In genomic region chr11:97776497-97777128, GRCm38 (mm10) we compare ENCODE assay signal across 12 mouse cellular contexts. TPM values are rescaled to one million over a fixed set of nuclear protein-coding genes. Genes with fewer than 3 reads are reported as not detected.
DNase-seq lines count a peak whose midpoint lies in the region; ATAC-seq and TF ChIP-seq lines count a peak whose summit lies in the region.
"Had no signal": no experiment of that assay in that cellular context is flagged by ENCODE, and none has a peak within 500 bp of the region (broad histone marks: within the 10 kb centered on the region; RNA-seq: fewer than 3 reads in every experiment).

No protein-coding gene starts in this region.

- H3K9ac ChIP-seq in kidney, embryonic 14.5 days (ENCODE audit: low read depth, low read length), result no peak overlapping the region
- no peak overlapping the region for H3K9ac ChIP-seq in CH12.LX (ENCODE audit: insufficient read depth, low read depth)
- peak overlapping the region; percentile 41; the same call in 1 of the 2 replicates for H3K9ac ChIP-seq in ES-E14 (ENCODE audit: insufficient read depth, low read depth, low read length, poor library complexity, severe bottlenecking)
- H3K9ac ChIP-seq in liver, embryonic 13.5 days, result no peak overlapping the region
- H3K9ac ChIP-seq: forebrain, postnatal 0 days had no signal

- no peaks in the 10 kb centered on the region for H3K27me3 ChIP-seq in kidney, embryonic 14.5 days (ENCODE audit: control insufficient read depth, insufficient read depth, low read length)
- no peaks in the 10 kb centered on the region for H3K27me3 ChIP-seq in CH12.LX (replicated peaks)
- no peaks in the 10 kb centered on the region for H3K27me3 ChIP-seq in liver, embryonic 13.5 days

- in situ Hi-C loops in CH12.LX (cut with MboI; ENCODE audit: low pct_ligation_motif_present, low pct_unique_long_range_greater_than_20kb, low sequenced_read_pairs), result no loop called here
- in situ Hi-C loops in ES-E14 (cut with MboI; ENCODE audit: low sequenced_read_pairs in 2 of 2, unreplicated experiment in 2 of 2), result no loop called here

- H3K4me2 ChIP-seq in kidney, embryonic 14.5 days (replicated peaks; ENCODE audit: low read depth, low read length), result no peak overlapping the region
- H3K4me2 ChIP-seq in CH12.LX (ENCODE audit: insufficient read depth, low read depth, poor library complexity, severe bottlenecking), result no peak overlapping the region
- no peak overlapping the region for H3K4me2 ChIP-seq in liver, embryonic 13.5 days

- 63% methylated on average over 5 of the region's 5 CpGs for WGBS in kidney, embryonic 14.5 days
- 56% methylated on average over 5 of the region's 5 CpGs for WGBS in liver, embryonic 13.5 days (ENCODE audit: insufficient replicate concordance)

- TF ChIP-seq CTCF in CH12.LX (conservative IDR thresholded peaks at IDR 0.05 in 1 of 2, IDR thresholded peaks at IDR 0.05 in 1 of 2; ENCODE audit: low read depth in 2 of 2, low read length in 2 of 2), result no peak

- dilution Hi-C loops in CH12.LX (cut with MboI; ENCODE audit: extremely low pct_ligation_motif_present, extremely low pct_unique_long_range_greater_than_20kb, low sequenced_read_pairs), result no loop called here

- H3K36me3 ChIP-seq in kidney, embryonic 14.5 days (ENCODE audit: control insufficient read depth, insufficient read depth, low read length), result peaks cover 57% of the 10 kb centered on the region
- H3K36me3 ChIP-seq in CH12.LX (replicated peaks in 1 of 2; ENCODE audit: control insufficient read depth in 1 of 2, insufficient read depth in 1 of 2, low read length in 1 of 2) (peaks cover 55 to 67% of the 10 kb centered on the region in 2 experiments), ES-E14 (ENCODE audit: control insufficient read depth, insufficient read depth, low read length, poor library complexity, severe bottlenecking) (peaks cover 44% of the 10 kb centered on the region)
- peaks cover 60% of the 10 kb centered on the region for H3K36me3 ChIP-seq in liver, embryonic 13.5 days

- no peak overlapping the region for H3K27ac ChIP-seq in kidney, embryonic 14.5 days (ENCODE audit: low read depth, low read length)
- H3K27ac ChIP-seq in CH12.LX (ENCODE audit: insufficient read depth, low read depth), result no peak overlapping the region
- H3K27ac ChIP-seq in ES-E14 (ENCODE audit: insufficient read depth, low read depth, low read length, poor library complexity, severe bottlenecking), result peak overlapping the region; percentile 66
- peak overlapping the region; percentile 11; the same call in 1 of the 2 replicates for H3K27ac ChIP-seq in liver, embryonic 13.5 days
- H3K27ac ChIP-seq: macrophage had no signal

- DNase-seq in kidney, postnatal 14 days, result no peak
- peak; percentile 45 for DNase-seq in CH12.LX (ENCODE audit: extremely low read depth)
- DNase-seq in ES-E14 (ENCODE audit: low read depth, low spot score), result no peak
- DNase-seq in liver, embryonic 13.5 days, result no peak
- no peak for DNase-seq in frontal cortex, postnatal 36 days (ENCODE audit: low spot score in 2 of 2)
- DNase-seq in cerebellum, adult 11 months, result no peak

- TF ChIP-seq RAD21 in CH12.LX (IDR thresholded peaks at IDR 0.05; ENCODE audit: low read depth, low read length), result no peak

- TF ChIP-seq EP300 in CH12.LX (IDR thresholded peaks at IDR 0.05; ENCODE audit: low read length), result no peak

- no peak overlapping the region for H3K4me3 ChIP-seq in kidney, embryonic 14.5 days (ENCODE audit: low read length)
- no peak overlapping the region for H3K4me3 ChIP-seq in CH12.LX (replicated peaks in 1 of 3; ENCODE audit: low read depth in 2 of 3, low read length in 2 of 3, poor library complexity in 1 of 3)
- H3K4me3 ChIP-seq in ES-E14 (ENCODE audit: insufficient read depth in 1 of 2, low read depth in 1 of 2, low read length in 2 of 2, poor library complexity in 1 of 2, severe bottlenecking in 1 of 2), result no peak overlapping the region
- no peak overlapping the region for H3K4me3 ChIP-seq in liver, embryonic 13.5 days (replicated peaks)

- H3K9me3 ChIP-seq in kidney, embryonic 14.5 days (ENCODE audit: control insufficient read depth, low read length), result no peaks in the 10 kb centered on the region
- no peaks in the 10 kb centered on the region for H3K9me3 ChIP-seq in CH12.LX (replicated peaks; ENCODE audit: low read length)
- H3K9me3 ChIP-seq in ES-E14 (ENCODE audit: control insufficient read depth, insufficient read depth, low read depth, low read length), result no peaks in the 10 kb centered on the region
- no peaks in the 10 kb centered on the region for H3K9me3 ChIP-seq in liver, embryonic 13.5 days (replicated peaks)

- ATAC-seq in kidney, embryonic 14.5 days (ENCODE audit: low FRiP score, low TSS enrichment), result peak; percentile 30
- peak; percentile 45 for ATAC-seq in liver, embryonic 13.5 days (ENCODE audit: low read depth)

- TF ChIP-seq POLR2A in CH12.LX (IDR thresholded peaks at IDR 0.05; ENCODE audit: low read depth, low read length), result peak; percentile 55

- H3K79me2 ChIP-seq in CH12.LX (replicated peaks; ENCODE audit: control insufficient read depth, extremely low read depth, insufficient read depth, poor library complexity, severe bottlenecking), result peaks cover 32% of the 10 kb centered on the region

- peaks cover 15% of the 10 kb centered on the region; the same call in 1 of the 2 replicates for H3K4me1 ChIP-seq in kidney, embryonic 14.5 days (ENCODE audit: control insufficient read depth, insufficient read depth, low read length)
- H3K4me1 ChIP-seq in CH12.LX (ENCODE audit: control insufficient read depth in 1 of 2, insufficient read depth in 2 of 2), result peaks cover 8 to 41% of the 10 kb centered on the region in 2 experiments
- H3K4me1 ChIP-seq in ES-E14 (ENCODE audit: control insufficient read depth in 2 of 2, insufficient read depth in 2 of 2, low read length in 2 of 2, poor library complexity in 1 of 2), result peaks cover 0 to 3% of the 10 kb centered on the region in 2 experiments; a peak in 1 of 4 replicates
- H3K4me1 ChIP-seq in liver, embryonic 13.5 days (replicated peaks), result peaks cover 48% of the 10 kb centered on the region

TF ChIP-seq in CH12.LX, 34 proteins besides CTCF, POLR2A, EP300 and RAD21 (continues in another document):
- TF ChIP-seq TBP (conservative IDR thresholded peaks at IDR 0.05; ENCODE audit: low read depth, low read length) (no peak), CHD2 (IDR thresholded peaks at IDR 0.05; ENCODE audit: low read length) (peak; percentile 65), RCOR1 (conservative IDR thresholded peaks at IDR 0.05; ENCODE audit: low read depth, low read length) (peak; percentile 16; the same call in 1 of the 2 replicates), MAFK (IDR thresholded peaks at IDR 0.05; ENCODE audit: insufficient replicate concordance, low read length) (no peak), POLR2AphosphoS2 (IDR thresholded peaks at IDR 0.05; ENCODE audit: low read depth, low read length) (peak; percentile 100), MAZ (IDR thresholded peaks at IDR 0.05; ENCODE audit: low read depth, low read length) (no peak), CHD1 (IDR thresholded peaks at IDR 0.05; ENCODE audit: low read depth, low read length) (no peak)

TF ChIP-seq in ES-E14, 5 proteins besides CTCF, POLR2A, EP300 and RAD21:
- no peak for TF ChIP-seq CHD2 (IDR thresholded peaks at IDR 0.05; ENCODE audit: low read depth, low read length)
- TF ChIP-seq MAFK (IDR thresholded peaks at IDR 0.05; ENCODE audit: insufficient read depth, low read depth, low read length), result no peak
- no peak for TF ChIP-seq ZC3H11A (IDR thresholded peaks at IDR 0.05; ENCODE audit: borderline replicate concordance, low read depth, low read length)
- TF ChIP-seq HCFC1 (IDR thresholded peaks at IDR 0.05; ENCODE audit: borderline replicate concordance, insufficient read depth, low read length), result no peak
- no peak for TF ChIP-seq ZNF384 (IDR thresholded peaks at IDR 0.05; ENCODE audit: low read depth, low read length)

RNA-seq across cellular contexts. Expression of gene 1700001P01Rik, which starts 0.9 kb away (rescaled TPM):
- polyA plus RNA-seq in kidney, embryonic 14.5 days (2014; fragmentation: Nextera tagmentation; extraction: Ambion mirVana), result 0.56 TPM in 1 of 2 replicates, not detected in the other
- total RNA-seq in CH12.LX (2012; rRNA removed), result 0.47 and 0.50 TPM in 2 replicates
- total RNA-seq in CH12.LX (2014; rRNA removed), result not detected in 2 replicates
- polyA plus RNA-seq in CH12.LX (2012; ENCODE audit: insufficient read length, low read depth), result 0.41 TPM in 1 of 2 replicates, not detected in the other
- total RNA-seq in ES-E14 (2012; rRNA removed), result 2.3 TPM in 2 replicates
- polyA plus RNA-seq in liver, embryonic 13.5 days (2015; fragmentation: Nextera tagmentation; extraction: Ambion mirVana), result 0.19 and 0.22 TPM in 2 replicates
- total RNA-seq: adrenal gland, adult 18-20 months; forebrain, postnatal 0 days; gastrocnemius, postnatal 4 days had no signal
- polyA plus RNA-seq: large intestine, adult 2 months; macrophage had no signal

RNA-seq across cellular contexts. Expression of gene Rpl23, which starts 5.6 kb away (rescaled TPM):
- polyA plus RNA-seq in kidney, embryonic 14.5 days (2014; fragmentation: Nextera tagmentation; extraction: Ambion mirVana), result 695 and 947 TPM in 2 replicates
- total RNA-seq in CH12.LX (2012; rRNA removed) (2,073 and 2,338 TPM in 2 replicates), CH12.LX (2014; rRNA removed) (1,878 and 2,226 TPM in 2 replicates), ES-E14 (2012; rRNA removed) (1,213 and 1,430 TPM in 2 replicates)
- 1,387 and 2,564 TPM in 2 replicates for polyA plus RNA-seq in CH12.LX (2012; ENCODE audit: insufficient read length, low read depth)
- 436 and 468 TPM in 2 replicates for polyA plus RNA-seq in liver, embryonic 13.5 days (2015; fragmentation: Nextera tagmentation; extraction: Ambion mirVana)

RNA-seq across cellular contexts. Expression of gene Cwc25, which starts 10.3 kb away (rescaled TPM):
- 12.6 and 13.7 TPM in 2 replicates for polyA plus RNA-seq in kidney, embryonic 14.5 days (2014; fragmentation: Nextera tagmentation; extraction: Ambion mirVana)
- 16.7 and 17.3 TPM in 2 replicates for total RNA-seq in CH12.LX (2012; rRNA removed)
- total RNA-seq in CH12.LX (2014; rRNA removed), result 19.3 and 19.6 TPM in 2 replicates
- polyA plus RNA-seq in CH12.LX (2012; ENCODE audit: insufficient read length, low read depth), result 21.5 and 21.7 TPM in 2 replicates
- 14.0 and 18.5 TPM in 2 replicates for total RNA-seq in ES-E14 (2012; rRNA removed)
- 7.0 and 7.7 TPM in 2 replicates for polyA plus RNA-seq in liver, embryonic 13.5 days (2015; fragmentation: Nextera tagmentation; extraction: Ambion mirVana)

RNA-seq across cellular contexts. Expression of gene Lasp1, which starts 22.2 kb away (rescaled TPM):
- 46.9 and 57.2 TPM in 2 replicates for polyA plus RNA-seq in kidney, embryonic 14.5 days (2014; fragmentation: Nextera tagmentation; extraction: Ambion mirVana)
- 16.8 and 18.6 TPM in 2 replicates for total RNA-seq in CH12.LX (2012; rRNA removed)
- total RNA-seq in CH12.LX (2014; rRNA removed), result 12.3 and 12.5 TPM in 2 replicates
- 45.1 and 45.4 TPM in 2 replicates for polyA plus RNA-seq in CH12.LX (2012; ENCODE audit: insufficient read length, low read depth)
- total RNA-seq in ES-E14 (2012; rRNA removed), result 108 and 147 TPM in 2 replicates
- polyA plus RNA-seq in liver, embryonic 13.5 days (2015; fragmentation: Nextera tagmentation; extraction: Ambion mirVana), result 27.5 and 31.2 TPM in 2 replicates

RNA-seq across cellular contexts. Expression of gene Pip4k2b, which starts 32.1 kb away (rescaled TPM):
- 1.9 and 2.6 TPM in 2 replicates for polyA plus RNA-seq in kidney, embryonic 14.5 days (2014; fragmentation: Nextera tagmentation; extraction: Ambion mirVana)
- total RNA-seq in CH12.LX (2012; rRNA removed) (28.7 and 30.8 TPM in 2 replicates), CH12.LX (2014; rRNA removed) (20.3 and 23.3 TPM in 2 replicates), ES-E14 (2012; rRNA removed) (26.5 and 31.3 TPM in 2 replicates)
- polyA plus RNA-seq in CH12.LX (2012; ENCODE audit: insufficient read length, low read depth), result 35.4 and 44.0 TPM in 2 replicates
- 0.88 TPM in 2 replicates for polyA plus RNA-seq in liver, embryonic 13.5 days (2015; fragmentation: Nextera tagmentation; extraction: Ambion mirVana)

Comparison
In these comparisons a context has a peak if more than half of its experiments do, and no peak if none do; other contexts are left out.
1. H3K27ac ChIP-seq: peak in ES-E14 (single experiment) and liver, embryonic 13.5 days (single experiment); none in kidney, embryonic 14.5 days (single experiment) and CH12.LX (single experiment).